Mouse (Mus musculus) lung, embryonic 14.5 days (tissue): ENCODE results near the gene Ttll4. TPM values are rescaled to one million over a fixed set of nuclear protein-coding genes. Genes with fewer than 3 reads are reported as not detected.

ENCODE experiments used
- ATAC-seq: fragments of 200-750 bp; cut with Nextera tagmentation; 2 replicates; pipeline ENCODE4 v1.8.0; 2017; ENCODE audit warnings: mild to moderate bottlenecking, moderate TSS enrichment, moderate library complexity; ENCODE audit not compliant: insufficient read depth
- DNase-seq: peaks from one replicate; pipeline ENCODE4 v3.0.0-alpha.2; 2015
- H3K27ac ChIP-seq: fragments of 300-500 bp; sonication (generic); 2 replicates; pipeline ENCODE4 v1.5.1; 2014; ENCODE audit warnings: low read depth, mild to moderate bottlenecking, moderate library complexity
- H3K27me3 ChIP-seq: fragments of 300-500 bp; sonication (generic); 2 replicates; pipeline ENCODE4 v1.6.1; 2014; ENCODE audit warnings: low read length, control low read depth; ENCODE audit not compliant: insufficient read depth
- H3K36me3 ChIP-seq: fragments of 300-500 bp; sonication (generic); 2 replicates; pipeline ENCODE4 v1.6.1; 2014; ENCODE audit warnings: control low read depth; ENCODE audit not compliant: insufficient read depth
- H3K4me1 ChIP-seq: fragments of 300-500 bp; sonication (generic); 2 replicates; pipeline ENCODE4 v1.6.1; 2014; ENCODE audit warnings: antibody characterized with exemption, control low read depth; ENCODE audit not compliant: insufficient read depth
- H3K4me2 ChIP-seq: fragments of 300-500 bp; sonication (generic); 2 replicates; pipeline ENCODE4 v1.6.1; 2014; ENCODE audit warnings: mild to moderate bottlenecking
- H3K4me3 ChIP-seq: fragments of 300-500 bp; sonication (generic); 2 replicates; pipeline ENCODE4 v1.5.1; 2014; ENCODE audit warnings: low read depth, low read length
- H3K9ac ChIP-seq: fragments of 300-500 bp; sonication (generic); 2 replicates; pipeline ENCODE4 v1.6.1; 2014
- H3K9me3 ChIP-seq: fragments of 300-500 bp; sonication (generic); 2 replicates; pipeline ENCODE4 v1.6.1; 2016; ENCODE audit warnings: low read depth, low read length, control low read depth
- CTCF ChIP-seq: IDR thresholded peaks from 2 replicates; pipeline ENCODE4 v1.5.1; 2016; ENCODE audit warnings: antibody characterized with exemption, low read depth
- WGBS: fragments of 180-500 bp; shearing (Covaris S2); extraction: QIAGEN DNeasy Blood & Tissue Kit; methylation state at CpG from one replicate; pipeline ENCODE4 v1.1.7; 2014; 5-methylcytosine and 5-hydroxymethylcytosine counted together
- polyA plus RNA-seq: library from polyadenylated mRNA; unstranded; fragments of >200 nt; fragmentation: Nextera tagmentation; extraction: Ambion mirVana; gene quantifications from 2 replicates; pipeline ENCODE4 v1.2.1, GENCODE M21; 2014

Gene Ttll4
- polyA plus RNA-seq, 1 experiment from 2014 or later = 32.6 TPM

DNA sequence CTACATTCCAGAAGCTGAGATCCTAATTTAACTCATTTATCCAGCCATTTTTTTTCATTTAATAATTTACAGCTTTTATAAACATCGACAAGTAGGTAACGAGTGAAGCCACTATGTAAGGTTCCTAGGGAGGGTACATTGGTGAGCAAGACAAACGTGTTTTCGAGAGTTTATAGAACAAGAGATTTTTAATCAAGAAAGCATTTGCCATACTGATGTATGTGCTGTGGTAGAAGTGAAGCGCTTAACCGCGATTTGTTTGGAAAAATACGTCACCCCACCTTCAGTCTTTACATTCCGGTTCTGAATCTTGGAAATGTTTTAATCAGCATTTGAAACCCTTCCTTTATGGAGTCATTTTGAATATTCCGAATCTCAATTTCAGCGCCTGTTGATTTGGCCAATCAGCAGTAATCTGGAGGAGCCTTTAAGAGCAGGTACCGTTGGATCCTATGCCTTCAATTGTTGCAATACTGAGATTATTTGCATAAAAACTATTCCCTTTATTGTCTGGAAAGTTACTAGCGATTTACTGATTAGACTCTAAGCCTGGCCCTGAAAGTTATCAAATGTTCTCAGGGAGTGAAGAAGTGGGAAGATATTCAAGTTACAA, 814 bp downstream of the Ttll4 start:
- Histone ChIP-seq H3K27me3 (no peaks in the 10 kb centered on the region), H3K4me1 (no peaks in the 10 kb centered on the region; the same call in none of the 2 replicates), H3K36me3 (0 out of 2 replicates have a peak, but pooled peaks cover 9% of the 10 kb centered on the region), H3K9me3 (no peaks in the 10 kb centered on the region), H3K9ac (peak overlapping the region; percentile 87), H3K4me2 (peak overlapping the region; percentile 79), H3K27ac (peak overlapping the region; percentile 86; the same call in 1 of the 2 replicates), H3K4me3 (peak overlapping the region; percentile 81)
- ATAC-seq = no peak
- no peak for TF ChIP-seq CTCF
- WGBS = 2% methylated on average over 13 of the region's 13 CpGs
- DNase-seq = no peak

DNA sequence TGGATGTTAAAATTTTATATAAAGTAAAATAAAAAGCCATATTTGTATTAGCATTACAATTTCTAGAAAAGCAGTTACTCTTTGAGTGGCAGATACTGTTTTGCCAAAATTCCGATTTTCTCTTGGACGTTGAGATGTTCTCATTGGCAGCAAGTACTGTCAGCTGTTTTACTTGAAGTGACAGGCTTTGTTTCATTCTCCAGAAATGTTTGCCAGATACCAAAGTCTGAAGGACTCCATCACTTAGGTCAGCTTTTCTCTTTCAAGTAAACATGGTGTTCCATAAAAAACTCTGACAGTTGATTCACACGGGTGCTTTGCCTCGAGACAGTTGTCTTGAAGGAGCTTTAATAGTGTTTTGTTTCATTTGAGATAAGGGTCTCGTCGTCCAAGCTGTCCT, 3.6 kb downstream of the Ttll4 start:
- H3K4me2 ChIP-seq = no peak overlapping the region
- H3K9me3 ChIP-seq = no peaks in the 10 kb centered on the region
- no peak for TF ChIP-seq CTCF
- no peak for ATAC-seq
- no peaks in the 10 kb centered on the region; the same call in none of the 2 replicates for H3K4me1 ChIP-seq
- H3K36me3 ChIP-seq = peaks cover 18% of the 10 kb centered on the region; the same call in 1 of the 2 replicates
- no peak overlapping the region for H3K9ac ChIP-seq
- DNase-seq = peak; percentile 6
- no peak overlapping the region for H3K27ac ChIP-seq
- no peak overlapping the region for H3K4me3 ChIP-seq
- 31% methylated on average over 6 of the region's 6 CpGs for WGBS
- H3K27me3 ChIP-seq = no peaks in the 10 kb centered on the region

DNA sequence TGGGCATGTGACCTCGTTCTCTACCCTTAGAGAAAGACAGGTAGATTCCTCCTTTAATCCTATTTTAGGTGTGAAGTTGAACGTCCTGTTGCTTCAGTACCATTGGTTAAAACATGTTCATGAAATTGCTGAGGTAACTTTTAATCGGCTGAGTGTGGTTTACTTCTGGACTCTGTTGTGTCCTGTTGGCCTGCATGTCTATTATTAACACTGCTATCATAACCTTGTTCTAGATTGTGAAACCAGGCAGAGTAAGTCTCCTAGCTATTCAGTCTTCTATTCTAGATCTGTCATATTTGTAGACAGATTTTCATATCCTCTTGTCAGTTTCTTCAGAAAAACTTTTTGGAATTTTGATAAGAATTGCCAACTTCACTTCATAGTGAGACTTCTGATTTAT, 6.8 kb downstream of the Ttll4 start:
- DNase-seq (no peak), ATAC-seq (no peak)
- Histone ChIP-seq H3K9ac (no peak overlapping the region), H3K4me1 (no peaks in the 10 kb centered on the region; the same call in none of the 2 replicates), H3K27me3 (no peaks in the 10 kb centered on the region), H3K36me3 (peaks cover 32% of the 10 kb centered on the region), H3K27ac (no peak overlapping the region), H3K9me3 (no peaks in the 10 kb centered on the region), H3K4me2 (no peak overlapping the region), H3K4me3 (no peak overlapping the region)
- no peak for TF ChIP-seq CTCF
- 83% methylated on average over 3 of the region's 3 CpGs for WGBS

DNA sequence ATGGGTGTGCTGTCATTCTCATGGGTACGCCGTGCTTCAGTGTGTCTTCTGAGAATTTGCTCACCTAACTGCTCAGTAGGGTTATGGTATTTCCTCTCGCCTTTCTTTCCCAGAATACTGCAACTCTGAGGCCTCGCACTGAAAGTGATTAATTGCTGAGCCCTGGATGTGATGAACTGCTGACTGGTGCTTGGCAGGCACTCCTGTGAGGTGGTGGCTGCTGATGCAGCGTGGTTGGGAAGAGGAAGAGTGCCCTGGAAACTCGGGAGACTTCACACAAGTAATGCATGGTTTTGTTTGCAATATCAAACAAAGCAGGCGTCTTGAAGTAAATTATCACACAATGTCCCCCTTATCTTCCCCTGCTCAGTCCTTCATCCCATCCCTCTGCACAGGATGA, 11.2 kb downstream of the Ttll4 start:
- no peak overlapping the region for H3K4me3 ChIP-seq
- H3K4me1 ChIP-seq = no peaks in the 10 kb centered on the region
- no peak overlapping the region for H3K9ac ChIP-seq
- H3K9me3 ChIP-seq = no peaks in the 10 kb centered on the region
- ATAC-seq (no peak), DNase-seq (no peak)
- no peaks in the 10 kb centered on the region for H3K27me3 ChIP-seq
- WGBS = 65% methylated on average over 7 of the region's 7 CpGs
- TF ChIP-seq CTCF = no peak
- no peak overlapping the region for H3K27ac ChIP-seq
- peaks cover 38% of the 10 kb centered on the region for H3K36me3 ChIP-seq
- H3K4me2 ChIP-seq = no peak overlapping the region

DNA sequence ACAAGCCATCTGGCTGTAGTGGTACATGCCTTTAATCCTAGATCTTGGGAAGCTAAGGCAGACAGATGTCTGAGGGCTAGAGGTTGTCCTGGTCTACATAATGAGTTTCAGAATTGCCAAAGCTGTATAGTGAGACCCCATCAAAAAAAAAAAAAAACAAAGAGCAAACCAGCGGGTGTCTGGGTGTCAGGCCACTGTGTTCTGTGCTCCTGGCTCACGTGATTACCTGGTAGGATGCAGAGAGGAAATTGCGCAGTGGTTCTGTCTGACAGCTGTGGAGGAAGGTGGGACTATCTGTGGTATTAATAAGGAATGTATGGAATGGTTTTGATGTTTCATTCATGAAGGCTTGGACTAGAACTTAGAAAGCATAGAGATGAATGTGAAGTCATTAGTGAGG, 15.3 kb downstream of the Ttll4 start:
- peaks cover 63% of the 10 kb centered on the region for H3K36me3 ChIP-seq
- no peak for ATAC-seq
- H3K27ac ChIP-seq = no peak overlapping the region
- DNase-seq = no peak
- H3K4me3 ChIP-seq = no peak overlapping the region
- H3K9me3 ChIP-seq = no peaks in the 10 kb centered on the region
- WGBS = 93% methylated on average over 3 of the region's 3 CpGs
- H3K27me3 ChIP-seq = no peaks in the 10 kb centered on the region
- H3K4me2 ChIP-seq = no peak overlapping the region
- H3K9ac ChIP-seq = no peak overlapping the region
- no peak for TF ChIP-seq CTCF
- H3K4me1 ChIP-seq = no peaks in the 10 kb centered on the region

DNA sequence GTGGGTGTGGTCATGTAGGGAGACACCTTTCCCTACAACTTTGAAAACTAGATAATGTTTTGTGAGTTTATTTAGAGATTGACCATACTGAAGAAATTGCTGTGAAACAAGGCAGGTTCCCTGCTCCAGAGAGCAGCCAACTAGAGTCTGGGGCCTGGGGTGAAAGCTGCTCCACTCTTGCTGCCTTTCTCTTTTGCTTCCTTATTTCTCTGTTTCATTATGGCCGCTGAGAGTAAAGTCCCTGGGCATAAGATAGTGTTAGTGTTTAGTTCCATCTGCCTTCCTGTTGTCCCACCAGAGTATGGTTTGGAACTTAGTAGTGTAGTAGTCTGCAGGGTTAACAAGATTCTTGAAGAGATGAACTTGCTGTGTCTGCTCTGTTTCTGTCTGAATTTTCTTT, 16.3 kb downstream of the Ttll4 start:
- no peak overlapping the region for H3K27ac ChIP-seq

DNA sequence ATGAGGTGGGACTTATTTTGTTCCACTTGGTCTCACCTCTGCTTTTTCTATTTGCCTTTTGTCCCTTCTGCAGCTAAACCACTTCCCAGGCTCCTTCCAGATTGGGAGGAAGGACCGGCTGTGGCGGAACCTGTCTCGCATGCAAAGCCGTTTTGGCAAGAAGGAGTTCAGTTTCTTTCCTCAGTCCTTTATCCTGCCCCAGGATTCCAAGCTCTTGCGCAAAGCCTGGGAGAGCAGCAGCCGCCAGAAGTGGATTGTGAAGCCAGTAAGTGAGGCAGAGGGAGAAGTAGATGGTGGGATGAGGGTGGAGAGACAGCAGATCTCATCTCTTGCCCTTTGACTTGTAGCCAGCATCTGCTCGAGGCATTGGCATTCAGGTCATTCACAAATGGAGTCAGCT, 25.6 kb downstream of the Ttll4 start:
- Histone ChIP-seq H3K27me3 (no peaks in the 10 kb centered on the region), H3K9me3 (no peaks in the 10 kb centered on the region), H3K4me2 (no peak overlapping the region), H3K27ac (no peak overlapping the region), H3K9ac (no peak overlapping the region), H3K36me3 (peaks cover 84% of the 10 kb centered on the region), H3K4me1 (no peaks in the 10 kb centered on the region), H3K4me3 (no peak overlapping the region)
- 85% methylated on average over 7 of the region's 7 CpGs for WGBS
- DNase-seq = no peak
- no peak for ATAC-seq
- no peak for TF ChIP-seq CTCF

More for the DNA sequence above, 16.3 kb downstream of the Ttll4 start:
- 93% methylated on average over 1 of the region's 1 CpGs for WGBS
- no peak overlapping the region for H3K4me2 ChIP-seq
- no peaks in the 10 kb centered on the region for H3K27me3 ChIP-seq
- H3K4me3 ChIP-seq = no peak overlapping the region
- no peak for TF ChIP-seq CTCF
- DNase-seq = no peak
- H3K36me3 ChIP-seq = peaks cover 60% of the 10 kb centered on the region
- no peaks in the 10 kb centered on the region for H3K9me3 ChIP-seq
- no peaks in the 10 kb centered on the region for H3K4me1 ChIP-seq
- no peak for ATAC-seq
- no peak overlapping the region for H3K9ac ChIP-seq
